Mouse (Mus musculus) lung, embryonic 14.5 days (tissue): Measurements from ENCODE around the gene Prpf4b. TPM values are rescaled to one million over a fixed set of nuclear protein-coding genes. Genes with fewer than 3 reads are reported as not detected.

Source experiments
- polyA plus RNA-seq: library from polyadenylated mRNA; unstranded; fragments of >200 nt; fragmentation: Nextera tagmentation; extraction: Ambion mirVana; gene quantifications from 2 replicates; pipeline ENCODE4 v1.2.1, GENCODE M21; 2014

Prpf4b gene
- polyA plus RNA-seq, 1 experiment from 2014 or later = 81.3 TPM

Other genes with a start within 250 kb of the Prpf4b start
- gene Pxdc1, start 221.8 kb upstream of the Prpf4b start, polyA plus RNA-seq = 4.9 and 7.9 TPM in 2 replicates
- gene Fam50b, start 140.5 kb upstream of the Prpf4b start, polyA plus RNA-seq = 0.15 TPM in 1 of 2 replicates, not detected in the other
- gene Fam217a, start 49.0 kb downstream of the Prpf4b start, polyA plus RNA-seq = 2.1 and 2.3 TPM in 2 replicates
- gene 4933417A18Rik, start 49.1 kb downstream of the Prpf4b start, polyA plus RNA-seq = not detected in 2 replicates
- 0.45 and 0.77 TPM in 2 replicates for gene Eci3, start 88.5 kb downstream of the Prpf4b start, polyA plus RNA-seq
- gene Eci2, start 151.8 kb downstream of the Prpf4b start, polyA plus RNA-seq = 149 and 152 TPM in 2 replicates